Mouse (Mus musculus): ENCODE results near the gene Ostf1.

DNA sequence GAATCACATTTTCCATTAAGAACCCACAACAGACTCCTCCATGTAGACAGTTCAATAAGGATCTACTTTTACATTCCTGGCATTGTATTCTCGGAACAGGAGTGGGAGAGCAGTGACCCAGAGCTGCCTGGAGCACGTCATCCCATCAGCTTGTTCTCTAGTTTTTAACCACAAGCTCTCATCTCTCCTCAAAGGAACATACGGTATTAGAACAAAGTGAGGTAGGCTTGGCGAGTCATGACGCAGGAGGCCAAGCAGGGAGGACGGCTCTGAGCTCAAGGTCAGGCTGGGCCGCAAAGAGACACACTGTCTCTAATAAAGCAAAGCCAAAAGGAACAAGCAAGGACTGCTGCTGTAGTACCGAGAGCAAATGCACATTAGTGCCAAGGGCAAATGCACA lies 32.6 kb downstream of the Ostf1 start:
- no peak for TF ChIP-seq POLR2A (IDR thresholded peaks at IDR 0.05; ENCODE audit: control insufficient read depth, low read depth, low read length)
- no peak for TF ChIP-seq CTCF (IDR thresholded peaks at IDR 0.05; ENCODE audit: control insufficient read depth, insufficient read depth, insufficient replicate concordance, low read depth, low read length)

Measured in testis, adult 2 months (tissue).